Mouse (Mus musculus) liver (tissue): ENCODE measurements around the gene Trmt13.
A peak's percentile ranks its signal among the peaks of the same experiment; 100 is the strongest.

Experiments
- DNase-seq: peaks from one replicate; pipeline ENCODE4 v3.0.0-alpha.2; 2020; ENCODE audit warnings: mixed read lengths

Gene Trmt13

GRCm38 (mm10) chr3:116542070-116542469, 72.3 kb downstream of the Trmt13 start:
- no peak for DNase-seq

- no peak for DNase-seq
Observed at GRCm38 (mm10) chr3:116537200-116537573, 77.2 kb downstream of the Trmt13 start.

GRCm38 (mm10) chr3:116536428-116537199, 77.8 kb downstream of the Trmt13 start:
- DNase-seq = peak; percentile 39
